Mouse (Mus musculus) hindbrain, postnatal 0 days (tissue): ENCODE measurements around the gene Fam111a. TPM values are rescaled to one million over a fixed set of nuclear protein-coding genes. Genes with fewer than 3 reads are reported as not detected.

ENCODE experiments used
- ATAC-seq: fragments of 200-750 bp; cut with Nextera tagmentation; 2 replicates; pipeline ENCODE4 v1.8.0; 2017; ENCODE audit warnings: mild to moderate bottlenecking, moderate TSS enrichment, moderate library complexity
- DNase-seq: peaks from one replicate; pipeline ENCODE4 v3.0.0-alpha.2; 2015; ENCODE audit warnings: low spot score
- H3K27ac ChIP-seq: fragments of 300-500 bp; sonication (generic); 2 replicates; pipeline ENCODE4 v1.5.1; 2014; ENCODE audit warnings: mild to moderate bottlenecking
- H3K27me3 ChIP-seq: fragments of 300-500 bp; sonication (generic); 2 replicates; pipeline ENCODE4 v1.6.1; 2014; ENCODE audit warnings: low read length, mixed read lengths; ENCODE audit not compliant: insufficient read depth
- H3K36me3 ChIP-seq: fragments of 300-500 bp; sonication (generic); 2 replicates; pipeline ENCODE4 v1.6.1; 2014; ENCODE audit warnings: low read length, mixed read lengths; ENCODE audit not compliant: insufficient read depth
- H3K4me1 ChIP-seq: fragments of 300-500 bp; sonication (generic); 2 replicates; pipeline ENCODE4 v1.6.1; 2014; ENCODE audit warnings: antibody characterized with exemption, low read length, mixed read lengths; ENCODE audit not compliant: insufficient read depth
- H3K4me2 ChIP-seq: fragments of 300-500 bp; sonication (generic); 2 replicates; pipeline ENCODE4 v1.6.1; 2014; ENCODE audit warnings: low read depth, mild to moderate bottlenecking, low read length, moderate library complexity, mixed read lengths
- H3K4me3 ChIP-seq: fragments of 300-500 bp; sonication (generic); 2 replicates; pipeline ENCODE4 v1.5.1; 2014; ENCODE audit warnings: low read length
- H3K9ac ChIP-seq: fragments of 300-500 bp; sonication (generic); replicated peaks from 2 replicates; pipeline ENCODE4 v1.6.1; 2014; ENCODE audit warnings: mild to moderate bottlenecking, low read length, moderate library complexity, mixed read lengths
- H3K9me3 ChIP-seq: fragments of 300-500 bp; sonication (generic); 2 replicates; pipeline ENCODE4 v1.6.1; 2016; ENCODE audit warnings: low read length, mixed read lengths
- CTCF ChIP-seq: IDR thresholded peaks from 2 replicates; pipeline ENCODE4 v1.5.1; 2016; ENCODE audit warnings: antibody characterized with exemption, control low read depth, low read depth
- WGBS: fragments of 180-500 bp; shearing (Covaris S2); extraction: QIAGEN DNeasy Blood & Tissue Kit; methylation state at CpG from one replicate; pipeline ENCODE4 v1.1.7; 2014; 5-methylcytosine and 5-hydroxymethylcytosine counted together
- polyA plus RNA-seq: library from polyadenylated mRNA; unstranded; fragments of >200 nt; fragmentation: Nextera tagmentation; extraction: Ambion mirVana; gene quantifications from 2 replicates; pipeline ENCODE4 v1.2.1, GENCODE M21; 2015
- total RNA-seq: library from RNA; depleted of rRNA; stranded (reverse); fragments of >200 nt; gene quantifications from 2 replicates; pipeline ENCODE4 v1.2.3, GENCODE M21; 2014

Fam111a gene
- total and polyA plus RNA-seq, 2 experiments from 2014 or later: 1.9 to 3.3 TPM

GRCm38 (mm10) chr19:12595135-12595529, 49.6 kb downstream of the Fam111a start:
- Histone ChIP-seq H3K27me3 (no peaks in the 10 kb centered on the region), H3K9ac (peak overlapping the region; percentile 87; the same call in 1 of the 2 replicates), H3K36me3 (no peaks in the 10 kb centered on the region), H3K4me3 (peak overlapping the region; percentile 84), H3K27ac (no peak overlapping the region), H3K4me2 (peak overlapping the region; percentile 95), H3K9me3 (no peaks in the 10 kb centered on the region), H3K4me1 (no peaks in the 10 kb centered on the region)
- TF ChIP-seq CTCF: no peak
- WGBS: 60% methylated on average over 2 of the region's 2 CpGs
- no peak for ATAC-seq
- DNase-seq: no peak

GRCm38 (mm10) chr19:12595530-12596289, 50.2 kb downstream of the Fam111a start:
- WGBS: under 1% methylated on average over 49 of the region's 49 CpGs
- Histone ChIP-seq H3K9ac (peak overlapping the region; percentile 87), H3K9me3 (no peaks in the 10 kb centered on the region), H3K4me2 (peak overlapping the region; percentile 95), H3K27ac (peak overlapping the region; percentile 91), H3K4me1 (no peaks in the 10 kb centered on the region), H3K36me3 (no peaks in the 10 kb centered on the region), H3K4me3 (peak overlapping the region; percentile 84), H3K27me3 (no peaks in the 10 kb centered on the region)
- peak; percentile 95 for ATAC-seq
- peak; percentile 92 for DNase-seq
- peak; percentile 66 for TF ChIP-seq CTCF

DNA sequence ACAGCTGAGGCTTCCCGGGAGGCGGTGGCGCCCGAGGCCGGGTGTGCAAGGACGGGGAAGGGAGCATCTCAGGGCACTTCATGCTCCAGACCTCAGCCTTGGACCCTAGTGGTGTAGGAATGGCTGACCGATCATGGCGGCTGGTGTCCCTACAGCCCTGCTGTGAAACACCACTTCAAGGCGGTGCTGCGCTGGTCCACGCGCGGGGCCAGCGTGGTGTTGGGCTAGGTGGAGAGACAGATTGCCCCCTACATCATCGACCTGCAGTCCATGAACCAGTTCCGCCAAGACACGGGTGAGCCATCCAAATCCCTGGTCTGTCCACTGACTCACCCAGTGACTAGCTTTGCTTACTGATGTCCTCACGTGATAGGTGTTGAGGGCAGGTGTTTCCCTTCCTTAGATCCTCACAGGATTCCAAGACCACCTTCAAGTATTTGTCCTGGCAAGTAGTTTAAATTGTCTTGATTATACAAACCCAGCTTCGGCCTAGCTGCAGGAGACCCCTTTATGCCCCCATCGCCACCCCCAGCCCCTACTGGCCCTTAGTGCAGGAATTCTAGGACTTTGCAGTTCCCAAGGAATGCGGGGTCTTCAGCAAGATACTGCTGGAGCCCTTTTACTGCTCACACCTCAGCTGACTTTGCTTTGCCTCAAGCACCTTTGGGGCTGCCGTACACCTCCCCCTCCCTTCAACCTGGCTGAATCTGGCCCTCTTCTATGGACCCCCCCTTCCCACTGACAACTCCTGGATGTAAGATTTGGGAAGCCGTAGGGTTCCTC, 50.9 kb downstream of the Fam111a start:
- peak overlapping the region; percentile 91 for H3K27ac ChIP-seq
- H3K27me3 ChIP-seq: no peaks in the 10 kb centered on the region
- ATAC-seq: peak; percentile 70
- H3K36me3 ChIP-seq: no peaks in the 10 kb centered on the region
- WGBS: 15% methylated on average over 23 of the region's 23 CpGs
- H3K4me1 ChIP-seq: no peaks in the 10 kb centered on the region
- peak; percentile 40 for DNase-seq
- H3K9me3 ChIP-seq: no peaks in the 10 kb centered on the region
- H3K4me2 ChIP-seq: peak overlapping the region; percentile 95
- TF ChIP-seq CTCF: peak; percentile 25; the same call in 1 of the 2 replicates
- peak overlapping the region; percentile 87 for H3K9ac ChIP-seq
- peak overlapping the region; percentile 84 for H3K4me3 ChIP-seq

DNA sequence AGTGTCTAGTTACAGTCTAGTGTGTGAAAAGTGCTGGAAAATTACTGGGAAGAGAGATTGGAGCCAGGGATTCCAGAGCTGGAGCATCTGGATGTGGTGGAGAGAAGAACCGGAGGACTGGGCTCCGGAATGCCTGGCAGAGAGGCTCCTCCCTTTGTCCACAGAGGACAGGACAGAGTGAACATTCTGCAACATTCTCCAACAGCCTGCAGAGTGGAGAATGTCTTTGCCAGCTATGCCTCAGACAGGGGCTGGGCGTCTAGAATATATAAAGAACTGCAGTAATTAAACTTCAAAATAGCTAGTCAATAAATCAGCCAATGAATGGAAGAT, 51.5 kb downstream of the Fam111a start:
- Histone ChIP-seq H3K27me3 (no peaks in the 10 kb centered on the region), H3K9ac (peak overlapping the region; percentile 87; the same call in 1 of the 2 replicates), H3K27ac (peak overlapping the region; percentile 91), H3K9me3 (no peaks in the 10 kb centered on the region), H3K4me3 (peak overlapping the region; percentile 84), H3K4me1 (no peaks in the 10 kb centered on the region), H3K4me2 (peak overlapping the region; percentile 95), H3K36me3 (no peaks in the 10 kb centered on the region)
- TF ChIP-seq CTCF: no peak
- peak; percentile 25; the same call in 1 of the 2 replicates for ATAC-seq
- peak; percentile 20 for DNase-seq
- WGBS: 34% methylated on average over 3 of the region's 3 CpGs

GRCm38 (mm10) chr19:12598674-12599073, 53.1 kb downstream of the Fam111a start:
- Histone ChIP-seq H3K9ac (no peak overlapping the region), H3K27ac (no peak overlapping the region)

GRCm38 (mm10) chr19:12599674-12600073, 54.1 kb downstream of the Fam111a start, which contains the start of gene Gm4952:
TSS of gene Gm4952 (plus strand) at chr19:12599974.
- H3K4me3 ChIP-seq: no peak within 1 kb of the TSS
- H3K4me1 ChIP-seq: no peaks in the 10 kb centered on the region
- H3K36me3 ChIP-seq: no peaks in the 10 kb centered on the region
- H3K9ac ChIP-seq: no peak within 1 kb of the TSS
- no peaks in the 10 kb centered on the region for H3K9me3 ChIP-seq
- no peak for TF ChIP-seq CTCF
- no peaks in the 10 kb centered on the region for H3K27me3 ChIP-seq
- 47% methylated on average over 1 of the region's 1 CpGs for WGBS
- no peak within 1 kb of the TSS for H3K27ac ChIP-seq
- ATAC-seq: no peak
- no peak within 1 kb of the TSS for H3K4me2 ChIP-seq
- DNase-seq: no peak

More at GRCm38 (mm10) chr19:12598674-12599073, 53.1 kb downstream of the Fam111a start:
- ATAC-seq: no peak
- Histone ChIP-seq H3K4me3 (no peak overlapping the region), H3K4me2 (no peak overlapping the region), H3K9me3 (no peaks in the 10 kb centered on the region), H3K36me3 (no peaks in the 10 kb centered on the region), H3K27me3 (no peaks in the 10 kb centered on the region), H3K4me1 (no peaks in the 10 kb centered on the region)
- no peak for TF ChIP-seq CTCF
- 67% methylated on average over 3 of the region's 3 CpGs for WGBS
- DNase-seq: no peak
